Mouse (Mus musculus): ENCODE data around the gene Gba.

Gene Gba

GRCm38 (mm10) chr3:89238494-89238893 lies 35.8 kb downstream of the Gba start:
- DNase-seq (ENCODE audit: low read depth, low spot score) = no peak

GRCm38 (mm10) chr3:89242331-89242895 lies 39.7 kb downstream of the Gba start:
- no peak for DNase-seq (ENCODE audit: low read depth, low spot score)

- DNase-seq (ENCODE audit: low read depth, low spot score) = no peak
These were observed 40.9 kb downstream of the Gba start for GRCm38 (mm10) chr3:89243609-89244008.

GRCm38 (mm10) chr3:89244158-89244981 lies 41.6 kb downstream of the Gba start:
- DNase-seq (ENCODE audit: low read depth, low spot score) = no peak

GRCm38 (mm10) chr3:89244982-89245687 lies 42.4 kb downstream of the Gba start:
- no peak for DNase-seq (ENCODE audit: low read depth, low spot score)

GRCm38 (mm10) chr3:89245688-89246171 lies 43.0 kb downstream of the Gba start, which contains the start of gene Krtcap2:
Gene Krtcap2, plus strand, starts transcription at chr3:89245966.
- DNase-seq (ENCODE audit: low read depth, low spot score) = no peak

GRCm38 (mm10) chr3:89246261-89247100 lies 43.8 kb downstream of the Gba start, which contains the start of gene Trim46:
Gene Trim46, minus strand, starts transcription at chr3:89246309.
- peak; percentile 88 for DNase-seq (ENCODE audit: low read depth, low spot score)

GRCm38 (mm10) chr3:89247466-89247865 lies 44.7 kb downstream of the Gba start:
- DNase-seq (ENCODE audit: low read depth, low spot score) = no peak

- no peak for DNase-seq (ENCODE audit: low read depth, low spot score)
These were observed 47.8 kb downstream of the Gba start for GRCm38 (mm10) chr3:89250435-89251040.

- no peak for DNase-seq (ENCODE audit: low read depth, low spot score)
These were observed 48.7 kb downstream of the Gba start for GRCm38 (mm10) chr3:89251365-89251895.

- DNase-seq (ENCODE audit: low read depth, low spot score) = no peak
These were observed 52.3 kb downstream of the Gba start for GRCm38 (mm10) chr3:89254994-89255393.

- DNase-seq (ENCODE audit: low read depth, low spot score) = no peak
These were observed 53.4 kb downstream of the Gba start for GRCm38 (mm10) chr3:89256177-89256576.

All from retina, postnatal 7 days (tissue).